8 mouse cellular contexts compared by ENCODE assay signal in genomic region chr2:110229143-110230087, GRCm38 (mm10).
A peak's percentile ranks its signal among the peaks of the same experiment; 100 is the strongest.
DNase-seq lines count a peak whose midpoint lies in the region; ATAC-seq and TF ChIP-seq lines count a peak whose summit lies in the region.

No protein-coding gene starts in this region.

- H3K9ac ChIP-seq in intestine, embryonic 15.5 days, result no peak overlapping the region

- H3K4me3 ChIP-seq in lung, adult 2 months (replicated peaks; ENCODE audit: extremely low read depth, low read depth, low read length), result no peak overlapping the region
- H3K4me3 ChIP-seq in intestine, embryonic 15.5 days (replicated peaks), result no peak overlapping the region
- no peak overlapping the region for H3K4me3 ChIP-seq in midbrain, embryonic 10.5 days

- 24% methylated on average over 15 of the region's 15 CpGs for WGBS in lung, adult 2 months
- WGBS in intestine, embryonic 15.5 days, result 31% methylated on average over 15 of the region's 15 CpGs
- 39% methylated on average over 15 of the region's 15 CpGs for WGBS in midbrain, embryonic 10.5 days

- H3K4me2 ChIP-seq in intestine, embryonic 15.5 days (replicated peaks), result no peak overlapping the region

- TF ChIP-seq POLR2A in lung, adult 2 months (IDR thresholded peaks at IDR 0.05; ENCODE audit: borderline replicate concordance, extremely low read depth, low read depth, low read length), result no peak

- H3K9me3 ChIP-seq in intestine, embryonic 15.5 days, result no peaks in the 10 kb centered on the region
- H3K9me3 ChIP-seq in midbrain, embryonic 10.5 days (replicated peaks), result no peaks in the 10 kb centered on the region

- H3K4me1 ChIP-seq in lung, adult 2 months (ENCODE audit: control insufficient read depth, insufficient read depth, low read length), result peaks cover 2% of the 10 kb centered on the region; the same call in 1 of the 2 replicates
- 0 out of 2 replicates have a peak, but pooled peaks cover 4% of the 10 kb centered on the region for H3K4me1 ChIP-seq in intestine, embryonic 15.5 days (replicated peaks)
- H3K4me1 ChIP-seq in midbrain, embryonic 10.5 days, result 0 out of 2 replicates have a peak, but pooled peaks cover 5% of the 10 kb centered on the region

- no peaks in the 10 kb centered on the region for H3K36me3 ChIP-seq in intestine, embryonic 15.5 days
- no peaks in the 10 kb centered on the region for H3K36me3 ChIP-seq in midbrain, embryonic 10.5 days

- no peaks in the 10 kb centered on the region for H3K27me3 ChIP-seq in intestine, embryonic 15.5 days (replicated peaks)
- H3K27me3 ChIP-seq in midbrain, embryonic 10.5 days (ENCODE audit: low read depth, poor library complexity, severe bottlenecking), result no peaks in the 10 kb centered on the region

- no peak for TF ChIP-seq CTCF in lung, adult 2 months (IDR thresholded peaks at IDR 0.05; ENCODE audit: insufficient read depth, low read length)

- peak; percentile 12 to 52 for DNase-seq in lung, adult 18-20 months
- DNase-seq in lung, adult 2 months, result no peak
- DNase-seq in cerebellum, postnatal 25 days, result peak; percentile 20 to 56
- peak; percentile 37 to 60 for DNase-seq in gastrocnemius, postnatal 4 days (ENCODE audit: low spot score in 2 of 2)
- peak; percentile 46 to 74 for DNase-seq in left cerebral cortex, postnatal 10 days (ENCODE audit: extremely low spot score in 1 of 2, low spot score in 2 of 2)
- DNase-seq in midbrain, embryonic 10.5 days (ENCODE audit: low spot score), result peak; percentile 40
- DNase-seq in telencephalon, adult 2 months (ENCODE audit: low read depth, low spot score), result peak; percentile 66

- H3K27ac ChIP-seq in intestine, embryonic 15.5 days, result no peak overlapping the region
- H3K27ac ChIP-seq in midbrain, embryonic 10.5 days (replicated peaks), result 0 out of 2 replicates have a peak overlapping the region, but pooled peaks have one; percentile 63

- intact Hi-C loops in left cerebral cortex, postnatal 10 days (cut with DNase I), result loop anchor here (5.0 to 10.0 kb wide), 3 partner anchors 333 to 1985 kb away; no protein-coding TSS in a partner anchor

- ATAC-seq in intestine, embryonic 15.5 days, result peak; percentile 84
